Mouse (Mus musculus) gonadal fat pad, adult 2 months (tissue): ENCODE data around the gene Gtf2f2. TPM values are rescaled to one million over a fixed set of nuclear protein-coding genes. Genes with fewer than 3 reads are reported as not detected.
"Not testable (repeated sequence)": the region's sequence is repeated elsewhere in the genome, so short reads cannot be mapped to it uniquely, and the experiment has no call there.

Source experiments
- DNase-seq: peaks from one replicate; pipeline ENCODE4 v3.0.0-alpha.2; 2012; ENCODE audit warnings: low read depth
- polyA plus RNA-seq: library from polyadenylated mRNA; depleted of rRNA; stranded (reverse); fragments of >200 nt; gene quantifications from 2 replicates; pipeline ENCODE4 v1.2.3, GENCODE M21; 2012

Gene Gtf2f2
- polyA plus RNA-seq, 1 experiment = 3.1 TPM

DNA sequence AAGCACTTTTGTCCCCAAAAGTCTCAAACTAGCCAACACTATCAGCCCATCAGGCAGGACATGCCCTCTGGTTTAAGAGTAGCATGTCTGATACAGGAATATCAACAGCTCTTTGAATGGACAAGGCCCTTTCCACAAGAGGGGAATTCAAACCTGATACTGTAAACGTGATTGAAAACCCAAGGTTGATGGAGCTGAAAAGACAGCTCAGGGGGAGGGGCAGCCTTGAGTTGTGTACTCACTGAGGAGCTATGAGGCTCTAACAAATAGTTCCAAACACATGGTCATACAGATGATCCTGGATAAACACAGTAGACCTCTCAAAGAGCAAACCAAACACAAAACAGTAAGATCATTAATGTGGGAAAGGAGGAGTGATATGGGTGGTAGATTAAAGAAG is 12.6 kb downstream of the Gtf2f2 start:
- no peak for DNase-seq

DNA sequence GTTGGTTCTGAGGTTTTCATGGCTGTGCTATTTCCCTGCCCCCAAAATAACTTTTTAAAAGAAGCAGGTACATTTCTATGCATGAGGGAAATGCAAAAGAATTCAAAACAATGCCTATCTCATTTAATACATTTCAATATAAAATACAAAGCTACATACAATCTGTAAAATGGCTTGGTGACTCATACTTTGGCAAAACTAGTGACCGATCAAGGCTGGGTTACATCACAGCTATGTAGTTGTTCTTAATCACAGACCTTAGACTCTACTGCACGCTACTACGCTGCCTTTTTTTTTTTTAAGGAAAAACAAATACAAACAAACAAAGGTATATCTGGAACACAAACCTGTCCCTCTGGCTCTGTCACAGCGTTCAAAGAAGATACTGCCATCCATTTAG is 18.3 kb downstream of the Gtf2f2 start:
- no peak for DNase-seq

DNA sequence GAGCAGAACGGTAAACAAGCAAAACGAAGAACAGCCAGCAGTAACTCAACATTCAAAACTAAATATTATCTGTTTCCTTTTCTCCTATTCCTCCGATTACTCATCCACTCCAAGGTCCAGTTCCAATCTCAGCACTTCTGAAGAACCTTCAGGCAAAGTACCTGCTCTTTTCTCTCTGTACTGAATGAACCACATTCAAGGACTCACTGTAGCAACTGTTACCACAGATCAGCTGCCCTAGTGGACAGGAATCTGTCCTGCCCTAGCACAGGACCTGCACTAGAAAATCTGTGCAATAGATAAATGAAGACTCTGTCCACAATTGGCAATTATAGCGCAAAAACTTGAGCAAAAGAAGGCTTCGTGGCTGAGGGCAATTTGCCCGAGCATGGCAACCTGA is 19.7 kb downstream of the Gtf2f2 start:
- no peak for DNase-seq

DNA sequence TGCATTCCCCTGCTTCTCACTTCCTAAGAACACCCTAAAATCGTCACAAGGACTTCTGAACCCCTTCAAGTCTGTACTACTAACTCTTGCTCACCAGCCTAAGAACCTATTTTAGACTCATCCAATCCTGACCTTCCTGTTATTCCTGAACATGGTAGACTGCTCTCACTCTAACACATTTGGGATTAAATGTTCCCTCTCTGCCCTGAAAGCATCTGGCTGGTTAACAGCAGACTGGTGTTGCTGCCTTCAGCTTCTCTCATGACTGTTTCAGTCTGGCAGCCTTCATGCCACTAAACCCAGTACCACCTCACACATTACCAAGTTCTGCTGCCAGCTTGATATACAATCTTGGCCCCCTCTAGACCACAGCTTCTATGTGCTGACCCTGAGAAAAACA is 21.5 kb downstream of the Gtf2f2 start:
- DNase-seq = peak; percentile 55

DNA sequence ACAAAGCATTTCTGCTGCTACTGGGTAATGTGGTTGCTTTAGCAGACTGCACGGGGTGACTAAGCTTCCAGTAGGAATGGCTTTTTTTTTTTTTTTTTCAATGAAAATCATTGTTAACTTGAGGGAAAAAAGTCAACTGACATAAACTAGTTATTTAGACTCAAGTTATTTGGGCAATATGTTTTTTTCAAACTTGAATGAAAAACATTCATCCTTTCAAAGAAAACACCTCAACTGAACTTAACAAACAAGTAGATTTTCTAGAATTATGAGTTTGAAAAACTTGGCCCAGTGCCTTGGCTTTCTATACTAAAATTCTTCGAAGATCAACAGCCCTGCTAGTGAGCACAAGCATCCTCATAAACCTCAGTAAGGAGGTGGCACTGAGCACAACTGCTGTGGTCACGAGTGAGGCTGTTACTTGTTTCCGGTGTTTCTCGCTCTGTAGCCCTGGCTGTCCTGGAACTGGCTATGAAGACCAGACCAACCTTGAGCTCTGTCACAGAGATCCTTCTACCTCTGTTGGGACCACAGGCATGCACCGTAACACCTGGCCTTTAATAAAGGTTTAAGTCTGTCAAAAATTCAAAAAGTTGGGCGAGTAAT is 23.7 kb downstream of the Gtf2f2 start:
- no peak for DNase-seq

DNA sequence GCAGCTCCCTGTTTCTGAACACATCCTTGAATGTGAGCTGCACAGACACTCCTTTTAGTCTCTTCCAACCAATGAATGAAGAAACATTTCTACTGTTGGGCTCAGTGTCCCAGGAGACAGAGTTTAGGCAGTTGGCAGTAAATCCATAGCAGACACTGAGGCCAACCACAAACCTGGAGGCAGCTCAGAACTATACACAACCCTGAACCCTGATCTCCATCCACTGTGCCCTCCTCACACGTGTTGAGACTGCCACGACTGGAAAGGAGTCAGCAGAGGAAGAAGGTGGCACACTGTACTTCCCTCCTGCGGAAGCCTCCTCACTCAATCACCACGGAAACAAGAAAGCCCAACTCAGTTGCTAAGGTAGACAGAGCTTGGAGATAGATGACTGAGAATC is 25.6 kb downstream of the Gtf2f2 start:
- DNase-seq = no peak

DNA sequence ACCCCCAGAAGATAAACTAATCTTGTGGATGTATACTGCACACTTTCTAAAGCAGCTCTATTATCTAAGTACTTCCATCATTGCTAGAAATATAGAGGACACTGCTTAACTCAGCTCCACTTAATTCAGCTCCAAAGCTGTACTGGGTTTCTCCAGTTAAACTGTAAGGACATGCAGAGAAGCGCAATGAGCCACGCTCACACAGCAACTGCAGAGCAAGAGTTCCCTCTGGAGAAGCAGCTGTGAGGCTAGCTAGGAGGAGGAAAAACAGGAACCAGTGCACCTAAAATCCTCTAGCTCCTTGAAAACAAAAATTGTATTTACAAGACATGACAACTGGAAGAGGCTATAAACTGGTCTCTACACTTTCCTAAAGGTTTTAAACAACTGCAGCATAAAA is 26.8 kb downstream of the Gtf2f2 start:
- DNase-seq = no peak

DNA sequence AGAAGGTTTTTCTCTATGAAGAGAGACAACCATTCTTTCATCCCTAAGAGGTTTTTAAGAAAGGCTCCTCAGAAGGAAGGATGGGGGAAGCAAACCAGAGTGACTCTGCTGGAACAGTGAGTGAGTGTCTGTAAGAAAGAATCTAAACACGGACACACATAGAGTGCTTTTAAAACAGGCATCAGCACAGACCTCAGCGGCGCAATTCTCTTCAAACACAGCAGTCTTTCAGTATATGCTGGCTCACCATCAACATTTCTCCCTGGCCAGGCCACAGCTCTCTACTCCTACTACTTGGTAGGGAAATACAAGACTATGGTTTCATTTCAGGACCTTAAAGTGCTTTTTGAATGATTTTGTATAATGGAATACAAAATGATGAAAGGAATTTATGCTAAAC is 29.4 kb downstream of the Gtf2f2 start:
- DNase-seq = no peak

DNA sequence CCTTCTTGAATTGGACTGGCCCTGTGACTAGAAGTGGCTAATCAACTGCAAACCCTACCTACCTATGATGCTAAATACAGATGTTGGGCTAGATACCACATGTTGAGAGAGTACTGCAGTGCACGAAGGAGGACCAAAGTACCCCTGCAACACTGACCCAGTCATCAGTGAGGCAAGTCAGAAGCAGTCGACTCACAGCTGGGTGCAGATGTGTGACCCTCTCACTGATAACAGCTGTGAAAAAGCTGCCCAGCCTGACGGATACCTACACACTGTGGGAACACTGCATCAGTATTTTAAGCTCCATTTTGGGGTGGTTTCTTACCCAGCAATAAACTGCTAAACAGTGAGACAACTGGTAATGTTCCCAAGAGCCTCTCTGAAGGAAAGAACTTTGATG is 34.6 kb downstream of the Gtf2f2 start:
- no peak for DNase-seq

DNA sequence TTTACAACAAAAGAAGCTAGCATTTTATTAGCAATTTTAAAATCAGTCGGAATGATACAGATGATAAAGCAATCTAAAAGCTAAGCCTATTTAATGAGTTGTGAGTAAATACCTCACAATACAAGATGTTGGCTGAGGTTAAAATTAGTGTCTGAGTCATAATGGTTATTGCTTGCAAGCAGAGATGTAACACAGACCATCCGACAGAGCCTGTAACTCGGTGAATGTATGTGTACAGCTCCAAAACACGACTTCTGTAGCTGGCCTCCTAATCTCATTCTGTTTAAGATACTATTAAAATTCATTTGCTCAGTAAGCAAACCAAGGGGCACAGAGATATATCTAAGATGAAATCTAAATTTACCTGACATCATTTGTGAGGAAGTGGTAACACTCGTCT is 43.4 kb downstream of the Gtf2f2 start:
- DNase-seq = no peak

DNA sequence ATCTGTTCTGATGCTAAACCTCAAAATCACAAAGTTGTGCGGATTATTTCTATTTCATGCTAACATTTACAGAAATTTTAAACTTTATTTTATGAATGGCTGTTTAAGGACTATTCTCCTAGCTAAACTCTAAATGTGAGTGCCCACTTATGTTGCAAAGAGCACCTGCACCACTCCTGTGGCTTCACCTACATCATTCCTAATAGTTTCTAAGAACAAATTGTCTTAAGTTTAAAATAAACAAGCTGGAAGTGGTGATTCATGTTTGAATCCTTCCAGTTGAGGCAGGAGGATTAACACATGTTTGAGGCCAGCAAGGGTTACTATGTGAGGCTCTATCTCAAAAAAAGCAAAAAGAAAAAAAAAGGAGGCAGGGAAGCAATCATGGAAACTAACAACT is 46.2 kb downstream of the Gtf2f2 start:
- no peak for DNase-seq

DNA sequence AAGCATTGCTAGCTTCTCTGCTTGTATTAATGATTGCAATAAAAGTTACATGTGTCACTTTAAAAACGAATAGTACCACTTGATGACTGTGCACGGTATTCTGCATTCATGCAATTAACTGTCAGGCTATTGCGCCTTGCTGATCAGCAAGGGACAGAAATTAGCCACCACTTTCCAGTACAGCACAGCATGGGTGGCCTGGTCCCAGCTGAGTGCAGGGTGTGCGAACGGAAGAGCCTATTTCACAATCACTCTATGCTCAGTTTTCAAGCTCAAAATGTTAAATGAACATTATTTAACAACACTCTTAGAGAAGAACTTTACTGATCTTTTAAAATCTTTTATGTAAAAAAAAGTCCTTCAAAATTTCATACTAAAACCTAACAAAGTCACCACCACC is 46.7 kb downstream of the Gtf2f2 start:
- DNase-seq = no peak

DNA sequence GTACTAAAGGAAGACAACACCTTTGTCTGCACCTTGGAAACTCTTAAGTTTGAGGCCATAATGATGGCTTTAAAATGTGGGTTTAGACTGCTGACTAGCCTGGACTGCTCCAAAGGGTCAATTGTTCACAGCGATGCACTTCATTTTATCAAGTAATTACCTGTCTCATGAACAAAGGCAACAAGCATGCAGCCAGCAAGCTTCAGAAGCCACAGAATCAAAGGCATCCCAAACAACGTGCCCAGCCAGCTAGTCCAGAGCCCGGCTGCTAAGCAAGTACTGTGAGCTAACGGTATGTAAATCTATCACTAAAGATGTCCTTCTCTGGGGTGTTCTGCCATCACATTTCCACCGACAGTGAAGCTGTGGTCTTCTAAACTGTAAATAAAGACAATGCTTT is 47.5 kb downstream of the Gtf2f2 start:
- no peak for DNase-seq

DNA sequence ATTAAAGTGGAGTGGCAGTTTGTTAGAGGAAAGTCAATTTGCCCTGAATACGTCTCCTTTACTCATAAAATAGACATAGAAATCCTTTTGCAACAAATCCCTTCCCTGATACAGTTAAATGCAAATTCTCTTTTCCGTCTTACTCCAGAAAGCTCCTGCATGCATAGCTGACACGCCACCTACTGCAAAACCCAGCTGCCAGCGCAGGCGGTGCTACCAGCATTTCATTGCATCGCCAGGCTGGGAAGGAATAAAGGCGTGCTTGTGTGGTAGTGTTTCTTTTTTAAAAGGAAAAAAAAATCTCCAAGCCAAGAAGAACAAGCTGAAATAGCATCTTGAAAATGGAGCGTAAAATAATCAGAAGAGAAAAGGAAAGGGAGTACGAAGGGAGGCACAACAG is 48.4 kb downstream of the Gtf2f2 start:
- no peak for DNase-seq

DNA sequence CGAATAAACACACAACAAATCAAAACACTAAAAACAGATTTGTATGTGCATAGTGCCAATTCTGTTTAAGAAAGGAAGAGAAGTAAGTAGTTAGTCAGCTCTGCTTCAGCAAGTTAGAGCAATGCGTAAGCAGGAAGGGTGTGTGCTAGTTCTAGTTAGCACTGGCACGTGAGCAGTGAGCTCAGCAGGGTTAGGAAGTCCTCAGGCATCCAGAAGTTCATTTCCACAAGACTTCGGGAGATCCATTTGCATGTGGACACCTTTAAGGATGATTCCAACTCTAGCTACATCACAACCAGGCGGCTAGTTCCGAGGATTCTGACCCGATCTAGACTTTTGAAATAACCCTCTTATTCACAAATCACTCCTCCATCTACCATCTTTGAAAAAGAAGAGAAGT is 55.9 kb downstream of the Gtf2f2 start, which contains the start of gene Kctd4:
Gene Kctd4, plus strand, starts transcription at position 244 of the 400 bp plus-strand sequence.
- no peak for DNase-seq

DNA sequence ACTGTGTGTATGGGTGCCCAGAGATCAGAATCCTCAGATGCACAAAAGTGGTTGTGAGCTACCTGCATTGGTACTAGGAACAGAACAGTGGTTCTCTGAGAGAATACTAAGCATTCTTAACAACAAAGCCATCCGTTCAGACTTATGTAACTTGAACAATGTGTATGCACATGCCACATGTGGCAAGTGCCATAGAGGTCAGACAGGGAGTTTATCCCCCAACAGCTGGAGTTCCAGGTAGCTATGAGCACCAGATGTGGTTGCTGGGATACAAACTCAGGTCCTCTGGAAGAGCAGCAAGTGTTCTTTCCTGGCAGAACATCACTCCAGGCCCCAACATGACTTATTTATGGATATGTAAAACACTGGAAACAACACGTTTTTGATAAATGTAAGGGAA is 57.7 kb downstream of the Gtf2f2 start:
- DNase-seq = no peak

DNA sequence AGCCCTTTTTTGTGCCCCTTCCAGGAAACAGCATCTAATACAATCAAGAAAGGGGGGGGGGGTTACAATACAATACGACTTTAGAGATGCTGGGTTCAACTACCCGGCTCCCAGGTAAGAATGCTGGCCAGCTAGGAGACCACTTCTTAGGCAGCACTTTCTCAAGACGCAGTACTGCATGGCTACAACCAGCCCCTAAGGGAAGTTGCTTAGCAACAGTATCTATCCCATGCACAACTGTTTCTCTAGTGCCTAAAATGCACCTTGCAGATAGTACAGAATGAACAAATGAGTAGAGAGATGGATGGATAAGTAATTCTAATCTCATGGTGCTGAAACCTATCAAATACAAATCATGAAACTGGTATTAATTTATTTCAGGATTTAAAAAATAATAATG is 63.0 kb downstream of the Gtf2f2 start:
- no peak for DNase-seq

DNA sequence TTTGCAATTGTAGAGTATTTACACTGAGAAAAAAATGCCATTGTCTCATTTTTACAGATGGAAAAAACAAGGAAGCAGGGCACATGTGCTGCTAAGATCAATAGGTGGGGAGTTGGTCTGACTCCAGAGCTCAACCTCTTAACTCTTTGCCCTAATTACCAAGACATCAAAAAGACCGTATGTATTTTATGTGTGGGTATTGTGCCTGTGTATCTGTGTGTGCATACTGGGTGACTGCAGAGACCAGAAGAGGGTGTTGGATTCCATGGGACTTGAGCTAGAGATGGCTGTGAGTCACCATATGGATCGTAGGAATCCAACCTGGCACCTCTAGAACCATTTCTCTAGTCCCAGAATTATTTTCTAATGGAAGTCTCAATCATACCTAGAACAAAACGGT is 68.3 kb downstream of the Gtf2f2 start:
- DNase-seq = no peak

DNA sequence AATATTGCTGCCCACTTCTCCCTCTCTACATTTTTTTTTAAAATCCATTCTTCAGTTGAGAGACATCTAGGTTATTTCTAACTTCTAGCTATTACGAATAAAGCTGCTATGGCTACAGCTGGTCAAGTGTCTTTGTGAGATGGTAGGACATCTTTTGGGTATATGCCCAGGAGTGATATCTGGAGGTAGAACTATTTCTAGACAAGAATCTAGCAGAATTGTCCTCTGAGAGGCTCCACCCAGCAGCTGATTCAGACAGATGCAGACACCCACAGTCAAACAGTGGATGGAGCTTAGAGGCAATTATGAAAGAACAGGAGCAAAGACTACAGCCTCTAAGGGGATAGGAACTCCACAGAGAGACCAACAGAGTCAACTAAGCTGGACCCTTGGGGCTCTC is 69.2 kb downstream of the Gtf2f2 start:
- no peak for DNase-seq

DNA sequence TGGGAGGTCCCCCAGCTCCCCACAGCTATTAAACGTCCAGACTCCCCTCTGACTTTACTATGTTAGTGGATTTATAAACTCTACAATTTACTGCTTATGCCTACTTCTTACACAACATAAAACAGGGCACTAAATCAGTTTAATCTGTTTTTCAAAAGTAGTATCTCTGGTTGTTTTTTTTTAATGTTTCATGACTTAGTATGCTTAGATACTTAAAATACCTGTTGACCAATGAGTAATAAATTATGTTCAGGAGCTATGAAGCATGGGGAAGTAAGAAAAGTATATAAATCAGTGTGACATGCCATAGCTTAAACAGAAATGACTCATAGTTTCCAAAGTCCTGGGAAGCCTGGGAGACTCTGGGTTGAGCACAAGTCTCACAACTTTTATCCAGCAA is 73.0 kb downstream of the Gtf2f2 start:
- DNase-seq = peak; percentile 33

DNA sequence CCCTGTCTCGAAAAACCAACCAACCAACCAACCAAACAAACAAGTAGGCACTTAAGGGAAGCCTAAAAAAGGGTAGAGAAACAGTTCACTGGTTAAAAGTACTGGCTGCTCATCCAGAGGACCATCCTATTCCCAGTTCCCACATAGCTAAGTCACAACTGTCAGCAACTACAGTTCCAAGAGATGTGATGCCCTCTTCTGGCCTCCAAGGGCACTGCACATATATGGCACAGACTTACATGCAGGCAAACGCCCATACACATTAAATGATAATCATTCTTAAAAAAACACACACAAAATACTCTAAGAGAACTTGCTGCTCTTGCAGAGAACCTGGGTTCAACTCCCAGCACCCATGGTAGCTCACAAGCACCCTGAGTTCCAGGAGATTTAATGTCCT is 76.3 kb downstream of the Gtf2f2 start:
- DNase-seq = no peak

DNA sequence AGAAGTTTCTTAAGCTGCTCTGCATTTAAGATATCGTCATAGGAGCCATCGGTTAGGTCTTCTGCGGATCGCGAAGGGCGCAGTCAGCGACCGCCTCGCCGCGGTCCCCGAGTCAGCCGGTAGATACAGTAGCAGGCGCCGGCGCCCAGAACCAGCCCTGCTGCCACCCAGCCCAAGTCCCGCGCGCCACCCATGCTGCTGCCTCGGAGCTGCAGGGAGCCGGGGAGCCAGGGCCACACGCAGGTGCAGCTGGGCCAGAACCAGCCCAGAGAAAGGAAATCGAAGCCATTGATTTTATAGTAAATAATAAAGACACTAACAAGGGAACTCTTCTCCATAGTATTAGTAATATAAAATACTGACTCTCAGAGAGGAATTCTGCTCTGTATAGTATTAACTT is 79.4 kb downstream of the Gtf2f2 start:
- no peak for DNase-seq

DNA sequence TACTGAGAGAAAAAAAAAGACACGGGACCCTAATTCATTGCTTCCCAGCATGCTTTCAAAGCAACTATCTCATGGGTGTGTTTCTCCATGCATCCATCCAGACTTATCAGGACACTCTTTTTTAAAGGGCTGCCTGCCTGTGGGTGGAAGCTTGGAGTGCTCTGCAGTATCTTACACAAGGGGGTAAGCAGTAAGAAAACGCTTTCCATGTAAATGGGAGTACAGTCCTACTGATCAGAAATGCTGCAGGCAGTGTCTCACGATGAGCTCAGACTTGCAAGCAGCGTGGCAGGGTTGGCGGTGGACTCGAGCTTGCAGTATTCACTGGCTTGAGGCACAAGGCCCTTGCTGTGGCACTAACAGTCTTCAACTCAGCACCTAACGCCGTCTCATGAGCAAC is 81.0 kb downstream of the Gtf2f2 start:
- not testable (repeated sequence) for DNase-seq

DNA sequence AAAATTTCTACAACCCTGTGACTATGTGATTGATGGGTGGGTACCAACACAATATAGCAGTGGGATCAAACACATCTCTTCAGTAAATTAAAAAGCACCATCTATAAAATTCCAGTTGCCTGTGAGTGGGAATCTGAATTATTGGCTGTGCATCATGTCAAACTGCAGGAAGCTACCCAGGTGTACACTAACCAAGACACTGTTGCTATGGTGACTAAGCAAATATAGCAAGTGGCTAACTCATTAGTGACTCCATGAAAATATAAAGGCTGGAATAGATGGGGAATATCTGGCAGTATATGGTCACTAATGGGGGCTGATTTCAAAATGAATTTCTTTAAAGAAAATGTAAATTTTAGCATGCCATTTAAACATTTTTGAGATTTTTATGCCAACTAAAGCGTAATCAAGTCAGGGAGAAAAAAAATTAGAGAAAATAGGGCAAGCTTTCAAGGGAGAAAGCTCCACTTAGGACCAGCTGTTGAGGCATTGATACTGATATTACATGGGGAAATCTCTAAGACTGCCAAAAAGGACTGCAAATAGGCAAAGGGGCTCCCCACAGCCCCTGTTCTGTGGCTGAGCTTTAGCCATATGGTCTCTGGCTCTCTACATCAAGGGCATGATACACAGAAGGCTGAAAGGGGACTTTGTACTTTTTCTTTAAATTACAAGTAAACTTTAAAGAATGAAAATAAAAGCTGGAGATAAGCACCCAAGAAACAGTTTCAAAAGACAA is 87.2 kb downstream of the Gtf2f2 start:
- no peak for DNase-seq
